Mouse (Mus musculus) limb, embryonic 10.5 days (tissue): ENCODE results near the gene Mmrn2. TPM values are rescaled to one million over a fixed set of nuclear protein-coding genes. Genes with fewer than 3 reads are reported as not detected.

Experiments used
- DNase-seq: peaks from one replicate; pipeline ENCODE4 v3.0.0-alpha.2; 2017; ENCODE audit warnings: low spot score
- H3K27ac ChIP-seq: fragments of 300-500 bp; sonication (generic); 2 replicates; pipeline ENCODE4 v1.5.1; 2016; ENCODE audit warnings: mild to moderate bottlenecking
- H3K27me3 ChIP-seq: fragments of 300-500 bp; sonication (generic); 2 replicates; pipeline ENCODE4 v1.6.1; 2016; ENCODE audit warnings: low read depth, mild to moderate bottlenecking; ENCODE audit not compliant: poor library complexity, severe bottlenecking
- H3K36me3 ChIP-seq: fragments of 300-500 bp; sonication (generic); 2 replicates; pipeline ENCODE4 v1.6.1; 2016; ENCODE audit warnings: mild to moderate bottlenecking, moderate library complexity
- H3K4me1 ChIP-seq: fragments of 300-500 bp; sonication (generic); 2 replicates; pipeline ENCODE4 v1.6.1; 2016
- H3K4me3 ChIP-seq: fragments of 300-500 bp; sonication (generic); 2 replicates; pipeline ENCODE4 v1.5.1; 2016; ENCODE audit warnings: mild to moderate bottlenecking, moderate library complexity
- H3K9me3 ChIP-seq: fragments of 300-500 bp; sonication (generic); replicated peaks from 2 replicates; pipeline ENCODE4 v1.6.1; 2016; ENCODE audit warnings: mild to moderate bottlenecking
- WGBS: fragments of 180-500 bp; shearing (Covaris S2); methylation state at CpG from one replicate; pipeline ENCODE4 v1.1.7; 2016; 5-methylcytosine and 5-hydroxymethylcytosine counted together
- polyA plus RNA-seq: library from polyadenylated mRNA; unstranded; fragments of >200 nt; fragmentation: Nextera tagmentation; extraction: Ambion mirVana; gene quantifications from 2 replicates; pipeline ENCODE4 v1.2.1, GENCODE M21; 2016

The Mmrn2 gene
- polyA plus RNA-seq, 1 experiment from 2014 or later, result 7.8 TPM

DNA sequence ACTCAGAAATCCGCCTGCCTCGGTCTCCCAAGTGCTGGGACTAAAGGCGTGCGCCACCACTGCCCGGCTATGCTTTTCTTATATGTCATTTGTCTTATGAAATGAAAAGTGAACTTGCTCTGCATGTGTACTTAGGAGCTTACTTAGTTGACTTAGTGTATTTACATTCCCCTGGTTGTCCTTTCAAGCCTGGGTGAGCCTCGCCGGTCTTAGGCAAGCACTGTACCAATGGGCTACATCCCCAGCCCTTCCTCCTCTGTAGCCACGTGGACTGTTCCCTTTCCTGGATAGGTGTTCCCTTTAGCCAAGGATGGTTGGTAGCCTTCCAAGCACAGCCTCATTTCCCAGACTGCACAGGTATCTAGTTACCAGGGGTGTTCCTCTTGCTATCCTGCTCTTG lies 26.3 kb upstream of the Mmrn2 start:
- no peak overlapping the region for H3K4me3 ChIP-seq
- no peak overlapping the region for H3K27ac ChIP-seq
- no peak for DNase-seq
- H3K27me3 ChIP-seq, result no peaks in the 10 kb centered on the region
- no peaks in the 10 kb centered on the region for H3K9me3 ChIP-seq
- peaks cover 14% of the 10 kb centered on the region for H3K36me3 ChIP-seq
- no peaks in the 10 kb centered on the region for H3K4me1 ChIP-seq
- 89% methylated on average over 8 of the region's 8 CpGs for WGBS

DNA sequence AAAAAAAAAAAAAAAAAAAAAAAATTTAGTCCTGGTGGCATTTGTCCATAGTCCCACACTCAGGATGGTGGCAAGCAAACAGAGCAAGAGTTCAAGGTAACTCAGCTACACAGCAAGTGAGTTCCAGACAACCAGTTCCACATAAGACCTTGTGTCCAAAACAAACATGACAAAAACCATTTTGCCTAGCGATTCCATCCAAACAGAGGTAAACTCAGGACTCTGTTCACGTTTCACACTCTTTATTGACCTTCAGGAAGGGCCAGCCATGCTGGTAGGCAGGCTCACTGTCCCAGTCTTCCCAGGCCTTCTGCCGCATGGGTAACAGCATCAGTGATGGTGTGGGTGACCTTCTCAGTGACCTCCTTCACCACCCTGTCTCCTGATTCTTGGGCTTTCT lies 23.6 kb upstream of the Mmrn2 start:
- H3K4me1 ChIP-seq, result peaks cover 7% of the 10 kb centered on the region
- H3K36me3 ChIP-seq, result no peaks in the 10 kb centered on the region
- no peak for DNase-seq
- no peaks in the 10 kb centered on the region for H3K27me3 ChIP-seq
- H3K27ac ChIP-seq, result no peak overlapping the region
- H3K9me3 ChIP-seq, result no peaks in the 10 kb centered on the region
- H3K4me3 ChIP-seq, result no peak overlapping the region
- WGBS, result 75% methylated on average over 3 of the region's 3 CpGs

DNA sequence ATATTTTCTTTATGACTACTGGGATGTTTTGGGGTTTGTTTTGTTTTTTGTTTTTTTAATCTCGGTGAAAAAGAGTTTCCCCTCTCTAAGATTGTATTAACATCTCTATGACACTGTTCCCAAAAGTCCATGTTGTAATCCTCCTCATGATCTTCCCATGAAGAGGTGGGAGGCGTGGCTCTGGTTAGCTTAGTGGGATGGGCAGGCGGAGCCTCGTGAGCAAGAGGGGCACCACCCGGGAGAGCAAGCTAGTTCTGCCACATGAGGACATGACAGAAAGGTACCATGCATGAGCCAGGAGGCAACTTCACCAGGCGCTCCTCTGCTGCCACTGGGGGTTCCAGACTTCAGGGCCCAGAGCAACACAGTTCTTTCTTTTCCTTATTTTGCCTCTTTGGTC lies 22.7 kb upstream of the Mmrn2 start:
- Histone ChIP-seq H3K4me1 (peaks cover 7% of the 10 kb centered on the region), H3K4me3 (no peak overlapping the region), H3K9me3 (no peaks in the 10 kb centered on the region), H3K36me3 (no peaks in the 10 kb centered on the region), H3K27me3 (no peaks in the 10 kb centered on the region), H3K27ac (no peak overlapping the region)
- no peak for DNase-seq
- WGBS, result 68% methylated on average over 6 of the region's 6 CpGs

DNA sequence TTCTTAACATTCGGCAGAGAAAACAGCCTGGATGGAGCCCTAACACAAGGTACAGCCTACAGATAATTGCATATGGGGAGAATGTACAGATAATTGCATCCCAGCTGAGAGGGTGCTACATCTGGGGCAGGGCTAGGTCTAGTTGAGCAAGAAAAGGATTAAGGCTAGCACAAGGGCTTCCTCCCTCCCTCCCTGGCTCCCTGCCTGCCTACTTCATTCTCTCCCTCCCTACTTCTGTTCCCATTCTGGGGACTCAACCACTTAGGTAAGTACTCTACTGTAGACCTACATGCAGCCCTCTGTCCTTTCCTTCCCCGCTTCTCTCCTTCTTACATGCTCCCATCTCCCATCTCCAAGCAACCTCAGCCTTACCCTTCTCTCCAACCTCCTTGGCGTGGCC lies 21.9 kb upstream of the Mmrn2 start:
- Histone ChIP-seq H3K9me3 (no peaks in the 10 kb centered on the region), H3K27ac (no peak overlapping the region), H3K4me1 (peaks cover 7% of the 10 kb centered on the region), H3K36me3 (no peaks in the 10 kb centered on the region), H3K27me3 (no peaks in the 10 kb centered on the region), H3K4me3 (no peak overlapping the region)
- 95% methylated on average over 3 of the region's 3 CpGs for WGBS
- DNase-seq, result no peak

DNA sequence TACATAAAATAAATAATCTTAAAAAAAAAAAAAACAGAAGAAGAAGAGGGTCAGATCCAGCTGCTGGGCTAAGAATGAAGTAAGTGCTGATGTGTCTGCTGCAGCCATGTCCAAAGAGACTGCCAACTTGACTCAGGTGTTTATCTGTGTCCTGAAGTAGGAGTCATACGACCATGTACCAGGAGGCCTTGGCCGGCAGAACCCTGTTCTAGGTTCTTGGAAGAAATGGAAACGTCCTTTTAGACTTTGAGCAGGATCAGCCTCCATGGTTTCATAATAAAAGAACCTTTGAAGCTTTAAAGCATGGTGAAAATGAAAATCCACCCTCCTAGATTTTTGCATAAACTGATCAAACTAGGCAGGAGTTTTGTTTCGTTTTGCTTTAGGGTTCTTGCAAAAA lies 20.8 kb upstream of the Mmrn2 start:
- 85% methylated on average over 4 of the region's 4 CpGs for WGBS
- H3K9me3 ChIP-seq, result no peaks in the 10 kb centered on the region
- H3K27me3 ChIP-seq, result no peaks in the 10 kb centered on the region
- no peak overlapping the region for H3K27ac ChIP-seq
- peaks cover 7% of the 10 kb centered on the region for H3K4me1 ChIP-seq
- no peaks in the 10 kb centered on the region for H3K36me3 ChIP-seq
- no peak for DNase-seq
- H3K4me3 ChIP-seq, result no peak overlapping the region

DNA sequence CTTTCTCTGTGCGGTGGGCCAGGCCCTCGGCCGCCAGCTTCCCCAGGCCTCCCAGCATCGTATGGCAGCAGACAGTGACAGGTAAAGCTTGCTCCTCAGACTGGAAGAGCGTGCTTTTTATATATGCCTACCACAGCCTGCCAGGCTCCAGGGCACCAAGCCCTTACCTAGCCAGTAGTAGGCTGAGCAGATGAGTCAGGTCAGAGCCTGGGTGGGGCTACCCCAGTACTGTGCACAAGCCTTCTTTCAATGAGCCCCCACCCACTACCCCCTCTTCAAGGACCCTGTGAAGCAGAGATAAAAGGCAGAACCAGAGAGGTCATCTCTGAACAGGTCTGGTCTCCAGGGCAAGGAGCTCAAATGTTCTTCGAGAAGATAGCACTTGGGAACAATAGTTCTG lies 20.0 kb upstream of the Mmrn2 start, which contains the start of gene Fam25c:
Gene Fam25c (minus strand): TSS at position 133 of the 400 bp plus-strand sequence.
- no peak for DNase-seq
- no peak within 1 kb of the TSS for H3K27ac ChIP-seq
- no peaks in the 10 kb centered on the region for H3K9me3 ChIP-seq
- H3K4me1 ChIP-seq, result peaks cover 7% of the 10 kb centered on the region
- H3K36me3 ChIP-seq, result no peaks in the 10 kb centered on the region
- 82% methylated on average over 6 of the region's 6 CpGs for WGBS
- no peak within 1 kb of the TSS for H3K4me3 ChIP-seq
- H3K27me3 ChIP-seq, result no peaks in the 10 kb centered on the region

DNA sequence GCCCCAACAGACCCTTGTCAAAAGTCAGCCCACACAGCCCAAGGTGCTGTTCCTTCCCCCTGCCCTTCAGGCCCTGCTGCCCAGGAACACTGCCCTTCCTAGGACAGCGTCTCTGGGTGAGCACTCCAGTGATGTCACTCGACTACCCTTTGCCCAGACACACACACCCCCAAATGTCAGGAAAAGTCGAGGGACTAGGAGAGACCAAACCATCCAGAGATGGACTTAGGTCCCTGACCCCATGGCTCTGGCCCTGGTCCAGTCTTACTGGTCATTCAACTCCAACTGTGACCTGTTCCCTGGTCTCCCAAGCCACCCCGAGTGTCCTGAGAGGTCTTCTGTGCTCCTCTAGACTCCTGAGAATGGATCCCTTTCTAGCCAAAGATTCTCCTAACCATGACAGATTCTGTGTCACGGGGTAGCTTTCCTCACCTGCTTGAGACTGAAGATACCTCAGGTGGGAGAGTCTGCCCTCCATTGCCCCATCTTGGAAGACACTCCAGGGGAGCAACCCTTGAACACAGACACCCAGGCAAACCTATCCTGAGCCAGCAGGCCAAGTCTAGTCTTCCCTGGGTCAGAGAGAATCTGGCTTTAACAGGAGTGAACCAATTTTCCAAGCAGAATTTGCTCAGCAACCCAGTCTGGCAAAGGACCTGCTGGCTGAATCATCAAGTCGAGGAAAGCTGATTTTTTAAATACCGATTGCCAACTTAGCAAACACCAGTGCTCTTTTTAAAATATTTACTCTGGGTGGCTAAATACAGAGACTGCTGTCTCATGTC lies 17.4 kb upstream of the Mmrn2 start:
- DNase-seq, result no peak
- Histone ChIP-seq H3K27ac (no peak overlapping the region), H3K4me1 (peaks cover 10% of the 10 kb centered on the region), H3K36me3 (no peaks in the 10 kb centered on the region), H3K27me3 (peaks cover 9% of the 10 kb centered on the region), H3K9me3 (no peaks in the 10 kb centered on the region), H3K4me3 (no peak overlapping the region)
- 80% methylated on average over 7 of the region's 7 CpGs for WGBS

DNA sequence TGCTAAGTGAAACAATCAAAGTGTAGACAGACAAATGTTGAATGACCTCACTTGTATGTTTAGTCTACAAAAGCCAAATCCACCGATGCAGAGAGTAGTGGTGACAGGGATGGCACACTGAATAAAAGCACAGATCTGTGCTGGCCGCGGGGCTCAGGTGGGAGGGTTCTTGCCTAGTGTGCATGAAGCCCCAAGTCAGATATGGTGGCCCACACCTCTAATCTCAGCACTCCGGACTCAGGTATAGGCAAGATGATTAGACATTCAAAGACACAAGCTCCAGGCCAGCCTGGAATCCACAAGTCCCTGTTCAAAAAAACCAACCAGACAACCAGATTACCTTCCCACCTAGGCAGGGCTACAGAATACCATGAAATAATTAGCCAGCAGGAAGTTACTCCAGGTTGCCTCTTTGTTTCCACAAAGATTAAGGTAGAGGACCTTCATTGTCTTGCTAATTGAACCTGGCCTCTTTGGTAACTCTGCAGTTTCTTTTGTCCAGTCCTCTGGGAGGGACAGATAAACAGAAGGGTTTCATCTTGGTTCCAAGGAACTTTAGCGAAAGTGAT lies 15.5 kb upstream of the Mmrn2 start:
- no peak for DNase-seq
- peaks cover 26% of the 10 kb centered on the region for H3K27me3 ChIP-seq
- H3K4me1 ChIP-seq, result peaks cover 20% of the 10 kb centered on the region
- no peak overlapping the region for H3K27ac ChIP-seq
- no peak overlapping the region for H3K4me3 ChIP-seq
- no peaks in the 10 kb centered on the region for H3K9me3 ChIP-seq
- 54% methylated on average over 5 of the region's 5 CpGs for WGBS
- no peaks in the 10 kb centered on the region for H3K36me3 ChIP-seq

DNA sequence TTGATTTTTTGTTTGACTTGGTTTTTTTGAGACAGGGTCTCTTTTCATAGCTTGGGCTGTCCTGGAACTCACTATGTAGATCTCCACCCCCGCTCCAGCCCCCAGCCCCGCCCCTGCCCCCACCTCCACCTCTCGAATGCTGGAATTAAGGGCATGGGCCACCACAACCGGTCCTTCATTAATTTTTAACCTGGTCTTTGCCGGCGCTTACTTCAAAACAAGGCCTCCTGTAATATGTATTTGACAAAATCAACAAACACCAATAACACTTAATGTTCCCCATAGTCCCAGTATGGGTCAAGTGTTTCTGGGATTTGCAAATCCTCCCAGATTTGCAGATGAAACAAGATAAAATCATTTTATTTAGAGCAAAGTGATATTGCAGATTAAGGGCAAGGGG lies 15.0 kb upstream of the Mmrn2 start:
- WGBS, result 59% methylated on average over 6 of the region's 6 CpGs
- H3K9me3 ChIP-seq, result no peaks in the 10 kb centered on the region
- no peak overlapping the region for H3K27ac ChIP-seq
- peaks cover 15% of the 10 kb centered on the region for H3K4me1 ChIP-seq
- H3K4me3 ChIP-seq, result no peak overlapping the region
- H3K27me3 ChIP-seq, result peaks cover 26% of the 10 kb centered on the region
- H3K36me3 ChIP-seq, result no peaks in the 10 kb centered on the region
- DNase-seq, result no peak

DNA sequence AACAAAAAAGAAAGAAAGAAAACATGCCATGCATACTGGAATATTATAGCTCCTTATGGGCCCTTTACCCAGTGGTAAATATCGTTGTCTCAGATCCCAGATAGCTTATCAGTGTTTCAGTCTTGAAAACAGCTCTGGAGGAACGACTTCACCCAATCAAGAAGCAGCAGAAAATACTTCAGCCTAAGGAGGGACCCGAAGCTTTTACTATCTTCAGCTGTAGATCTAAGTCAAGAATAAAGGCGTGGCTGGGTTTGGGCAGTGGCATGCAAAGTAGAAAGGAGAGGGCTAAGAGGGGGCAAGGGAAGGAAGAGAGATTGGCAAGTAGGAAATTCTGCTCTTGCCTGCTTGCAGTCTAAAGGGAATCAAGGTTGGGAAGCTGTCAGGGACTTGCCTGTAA lies 13.1 kb upstream of the Mmrn2 start:
- 73% methylated on average over 4 of the region's 4 CpGs for WGBS
- Histone ChIP-seq H3K27me3 (peaks cover 26% of the 10 kb centered on the region), H3K27ac (no peak overlapping the region), H3K4me3 (no peak overlapping the region), H3K4me1 (peaks cover 14% of the 10 kb centered on the region), H3K9me3 (no peaks in the 10 kb centered on the region), H3K36me3 (no peaks in the 10 kb centered on the region)
- no peak for DNase-seq

DNA sequence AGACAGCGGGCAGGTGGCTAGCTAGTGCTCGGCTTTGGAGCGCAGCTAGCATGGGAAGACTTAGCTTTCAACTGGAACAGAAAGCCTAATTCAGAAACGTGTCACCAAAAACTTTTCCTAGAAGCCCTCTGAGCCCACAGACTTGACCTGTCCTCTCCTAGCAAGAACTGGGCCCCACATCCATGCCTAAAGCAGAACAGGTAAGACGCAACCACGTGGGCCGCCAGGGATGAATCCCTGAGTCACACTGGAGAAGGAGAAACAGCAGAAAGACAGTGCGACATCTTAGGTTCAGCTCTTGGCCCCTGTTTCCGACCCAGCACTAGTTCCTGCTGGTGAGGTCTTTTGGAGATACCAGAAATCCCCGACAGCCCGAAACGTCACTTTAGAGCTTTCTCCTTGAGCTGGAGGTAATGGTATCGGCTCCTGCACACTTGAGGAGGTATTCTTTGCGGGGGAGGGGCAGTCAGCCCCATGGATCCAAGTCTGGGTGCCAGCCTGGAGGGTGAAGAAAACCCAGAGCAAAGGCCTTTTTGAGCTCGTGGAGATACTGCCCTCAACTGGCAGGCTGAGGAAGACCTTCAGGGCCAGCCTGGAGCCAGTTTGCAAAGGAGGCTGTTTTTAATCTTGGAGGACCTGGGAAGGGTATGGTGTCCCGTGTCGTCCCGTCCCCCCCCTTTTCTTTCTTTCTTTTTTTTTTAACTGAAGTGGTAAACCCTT lies 12.4 kb upstream of the Mmrn2 start:
- Histone ChIP-seq H3K4me3 (peak overlapping the region; percentile 53), H3K9me3 (no peaks in the 10 kb centered on the region), H3K27ac (no peak overlapping the region), H3K4me1 (peaks cover 14% of the 10 kb centered on the region), H3K27me3 (peaks cover 26% of the 10 kb centered on the region), H3K36me3 (no peaks in the 10 kb centered on the region)
- WGBS, result 30% methylated on average over 18 of the region's 18 CpGs
- DNase-seq, result peak; percentile 55

DNA sequence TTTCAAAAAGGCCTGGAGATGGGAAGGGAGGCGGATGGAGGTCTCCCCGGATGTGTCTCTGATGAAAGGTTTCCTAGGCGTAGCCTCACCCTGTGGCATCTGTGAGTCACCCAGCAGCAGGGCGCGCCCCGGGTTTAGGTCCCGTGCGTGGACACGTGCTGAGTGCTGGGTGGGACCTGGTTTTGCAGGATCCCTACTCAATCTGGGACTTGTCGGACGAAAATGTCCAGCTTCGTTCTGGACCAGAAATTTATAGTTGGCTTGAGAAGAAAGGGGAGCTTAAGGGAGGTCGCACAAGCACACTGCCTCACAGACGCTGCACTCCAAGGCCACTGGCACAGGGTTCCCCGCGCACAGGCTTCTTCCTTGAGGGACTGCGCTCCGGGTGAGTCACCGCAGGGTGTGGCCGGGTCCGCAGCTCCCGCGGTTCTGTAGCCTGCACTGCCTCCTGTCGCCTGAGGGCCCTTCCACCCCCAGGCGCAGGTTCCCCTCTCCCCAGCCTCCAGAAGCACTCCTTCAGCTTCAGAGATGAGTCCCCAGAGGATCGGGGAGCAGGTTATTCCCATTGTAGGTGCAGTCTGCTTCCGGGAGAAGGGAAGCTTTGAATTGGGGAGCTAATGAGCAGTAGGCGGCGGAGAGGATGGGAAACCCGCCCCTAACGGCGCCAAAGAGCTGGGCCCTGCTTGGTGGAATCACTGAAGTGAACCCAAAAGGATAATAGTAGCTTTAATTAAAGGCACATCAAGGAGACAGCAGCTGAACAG lies 11.6 kb upstream of the Mmrn2 start:
- WGBS, result 3% methylated on average over 32 of the region's 32 CpGs
- H3K4me1 ChIP-seq, result peaks cover 14% of the 10 kb centered on the region
- no peaks in the 10 kb centered on the region for H3K9me3 ChIP-seq
- DNase-seq, result peak; percentile 63
- H3K27me3 ChIP-seq, result peaks cover 26% of the 10 kb centered on the region
- no peaks in the 10 kb centered on the region for H3K36me3 ChIP-seq
- H3K27ac ChIP-seq, result no peak overlapping the region
- H3K4me3 ChIP-seq, result peak overlapping the region; percentile 53
